Mouse (Mus musculus): ENCODE results near the gene Gm42715.
A peak's percentile ranks its signal among the peaks of the same experiment; 100 is the strongest.
"Not testable (repeated sequence)": the region's sequence is repeated elsewhere in the genome, so short reads cannot be mapped to it uniquely, and the experiment has no call there.

The Gm42715 gene

GRCm38 (mm10) chr7:127519284-127519683, at the start of gene Gm42715:
TSS of gene Gm42715 (plus strand) at chr7:127519584.
- DNase-seq (ENCODE audit: low spot score), result no peak

GRCm38 (mm10) chr7:127470011-127470715, 49.2 kb upstream of the Gm42715 start:
- no peak for DNase-seq (ENCODE audit: low spot score)

- DNase-seq (ENCODE audit: low spot score), result peak; percentile 92
These were observed 48.4 kb upstream of the Gm42715 start for GRCm38 (mm10) chr7:127470743-127471645.

GRCm38 (mm10) chr7:127471646-127472010, 47.8 kb upstream of the Gm42715 start:
- DNase-seq (ENCODE audit: low spot score), result no peak

GRCm38 (mm10) chr7:127472060-127472459, 47.3 kb upstream of the Gm42715 start:
- no peak for DNase-seq (ENCODE audit: low spot score)

GRCm38 (mm10) chr7:127473705-127474104, 45.7 kb upstream of the Gm42715 start:
- no peak for DNase-seq (ENCODE audit: low spot score)

GRCm38 (mm10) chr7:127474378-127475070, 44.9 kb upstream of the Gm42715 start:
- no peak for DNase-seq (ENCODE audit: low spot score)

- DNase-seq (ENCODE audit: low spot score), result no peak
These were observed 44.1 kb upstream of the Gm42715 start for GRCm38 (mm10) chr7:127475186-127475740.

GRCm38 (mm10) chr7:127476336-127476735, 43.0 kb upstream of the Gm42715 start:
- DNase-seq (ENCODE audit: low spot score), result no peak

GRCm38 (mm10) chr7:127476855-127477254, 42.5 kb upstream of the Gm42715 start:
- DNase-seq (ENCODE audit: low spot score), result no peak

GRCm38 (mm10) chr7:127477687-127478634, 41.4 kb upstream of the Gm42715 start:
- peak; percentile 100 for DNase-seq (ENCODE audit: low spot score)

GRCm38 (mm10) chr7:127478635-127479317, 40.6 kb upstream of the Gm42715 start, which contains the start of gene Fbrs:
TSS of gene Fbrs (plus strand) at chr7:127479199.
- peak; percentile 98 for DNase-seq (ENCODE audit: low spot score)

- no peak for DNase-seq (ENCODE audit: low spot score)
These were observed 39.8 kb upstream of the Gm42715 start for GRCm38 (mm10) chr7:127479318-127480225.

- no peak for DNase-seq (ENCODE audit: low spot score)
These were observed 39.1 kb upstream of the Gm42715 start for GRCm38 (mm10) chr7:127480321-127480720.

- DNase-seq (ENCODE audit: low spot score), result no peak
These were observed 34.0 kb upstream of the Gm42715 start for GRCm38 (mm10) chr7:127485416-127485815.

- not testable (repeated sequence) for DNase-seq (ENCODE audit: low spot score)
These were observed 31.0 kb upstream of the Gm42715 start for GRCm38 (mm10) chr7:127488364-127488763.

- no peak for DNase-seq (ENCODE audit: low spot score)
These were observed 29.4 kb upstream of the Gm42715 start for GRCm38 (mm10) chr7:127489982-127490381.

- no peak for DNase-seq (ENCODE audit: low spot score)
These were observed 27.5 kb upstream of the Gm42715 start for GRCm38 (mm10) chr7:127491846-127492245.

GRCm38 (mm10) chr7:127494648-127495047, 24.7 kb upstream of the Gm42715 start:
- DNase-seq (ENCODE audit: low spot score), result no peak
